Mouse (Mus musculus) liver, embryonic 14.5 days (tissue): ENCODE results near the gene Pde4d.

Source experiments
- CTCF ChIP-seq: IDR thresholded peaks from 2 replicates; pipeline ENCODE4 v1.5.1; 2016; ENCODE audit warnings: antibody characterized with exemption, low read depth, control low read depth
- EP300 ChIP-seq: IDR thresholded peaks from 2 replicates; pipeline ENCODE4 v1.6.1; 2016; ENCODE audit warnings: antibody characterized with exemption, low read depth

DNA sequence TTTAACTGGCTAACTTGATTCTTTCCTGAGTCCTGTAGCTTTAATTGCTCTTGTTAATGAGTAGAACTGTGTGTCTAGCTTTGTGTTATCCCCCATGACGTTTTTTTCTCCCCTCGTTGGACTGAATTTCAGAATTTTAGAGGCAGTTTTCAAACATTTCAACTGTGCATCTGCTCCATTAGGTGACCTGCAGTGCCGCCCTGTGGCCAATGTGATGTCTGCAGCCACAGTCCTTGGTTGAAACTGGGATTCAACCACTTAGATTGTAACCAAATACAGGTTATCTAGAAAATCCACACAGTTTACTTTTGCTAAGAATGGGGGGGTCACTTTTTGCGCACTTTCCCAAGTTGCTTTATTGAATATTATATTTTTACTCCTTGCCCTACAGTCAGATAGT, 760.7 kb downstream of the Pde4d start:
- TF ChIP-seq CTCF = peak; percentile 71
- TF ChIP-seq EP300 = no peak
